Mouse (Mus musculus) neural tube, embryonic 13.5 days (tissue): ENCODE data around the gene Gm49337. TPM values are rescaled to one million over a fixed set of nuclear protein-coding genes. Genes with fewer than 3 reads are reported as not detected.

Source experiments
- ATAC-seq: fragments of 200-750 bp; cut with Nextera tagmentation; 2 replicates; pipeline ENCODE4 v1.8.0; 2017; ENCODE audit warnings: low read depth, mild to moderate bottlenecking, moderate TSS enrichment, moderate library complexity
- H3K27ac ChIP-seq: fragments of 300-500 bp; sonication (generic); replicated peaks from 2 replicates; pipeline ENCODE4 v1.5.1; 2015; ENCODE audit warnings: moderate library complexity, mild to moderate bottlenecking, inconsistent platforms
- H3K27me3 ChIP-seq: fragments of 300-500 bp; sonication (generic); 2 replicates; pipeline ENCODE4 v1.6.1; 2015; ENCODE audit warnings: mild to moderate bottlenecking, inconsistent platforms
- H3K36me3 ChIP-seq: fragments of 300-500 bp; sonication (generic); 2 replicates; pipeline ENCODE4 v1.6.1; 2015; ENCODE audit warnings: mild to moderate bottlenecking, inconsistent platforms
- H3K4me1 ChIP-seq: fragments of 300-500 bp; sonication (generic); replicated peaks from 2 replicates; pipeline ENCODE4 v1.6.1; 2015; ENCODE audit warnings: inconsistent platforms
- H3K4me2 ChIP-seq: fragments of 300-500 bp; sonication (generic); 2 replicates; pipeline ENCODE4 v1.6.1; 2015; ENCODE audit warnings: inconsistent platforms, mild to moderate bottlenecking, moderate library complexity
- H3K4me3 ChIP-seq: fragments of 300-500 bp; sonication (generic); 2 replicates; pipeline ENCODE4 v1.5.1; 2015; ENCODE audit warnings: mild to moderate bottlenecking, inconsistent platforms
- H3K9ac ChIP-seq: fragments of 300-500 bp; sonication (generic); 2 replicates; pipeline ENCODE4 v1.6.1; 2015; ENCODE audit warnings: moderate library complexity, mild to moderate bottlenecking, inconsistent platforms
- H3K9me3 ChIP-seq: fragments of 300-500 bp; sonication (generic); 2 replicates; pipeline ENCODE4 v1.6.1; 2016; ENCODE audit warnings: inconsistent platforms
- WGBS: fragments of 180-500 bp; shearing (Covaris S2); methylation state at CpG from one replicate; pipeline ENCODE4 v1.1.7; 2015; 5-methylcytosine and 5-hydroxymethylcytosine counted together
- polyA plus RNA-seq: library from polyadenylated mRNA; unstranded; fragments of >200 nt; fragmentation: Nextera tagmentation; extraction: Ambion mirVana; gene quantifications from 2 replicates; pipeline ENCODE4 v1.2.1, GENCODE M21; 2015

Gene Gm49337
- polyA plus RNA-seq, 1 experiment from 2014 or later = not detected

GRCm38 (mm10) chr4:116143891-116144717 lies 29.1 kb upstream of the Gm49337 start:
- peaks cover 18% of the 10 kb centered on the region for H3K4me1 ChIP-seq
- no peaks in the 10 kb centered on the region for H3K9me3 ChIP-seq
- peak overlapping the region; percentile 97 for H3K4me2 ChIP-seq
- H3K27me3 ChIP-seq = peaks cover 25% of the 10 kb centered on the region
- peak overlapping the region; percentile 58 for H3K4me3 ChIP-seq
- ATAC-seq = peak; percentile 63
- H3K27ac ChIP-seq = no peak overlapping the region
- WGBS = under 1% methylated on average over 47 of the region's 47 CpGs
- H3K36me3 ChIP-seq = no peaks in the 10 kb centered on the region
- H3K9ac ChIP-seq = peak overlapping the region; percentile 80

DNA sequence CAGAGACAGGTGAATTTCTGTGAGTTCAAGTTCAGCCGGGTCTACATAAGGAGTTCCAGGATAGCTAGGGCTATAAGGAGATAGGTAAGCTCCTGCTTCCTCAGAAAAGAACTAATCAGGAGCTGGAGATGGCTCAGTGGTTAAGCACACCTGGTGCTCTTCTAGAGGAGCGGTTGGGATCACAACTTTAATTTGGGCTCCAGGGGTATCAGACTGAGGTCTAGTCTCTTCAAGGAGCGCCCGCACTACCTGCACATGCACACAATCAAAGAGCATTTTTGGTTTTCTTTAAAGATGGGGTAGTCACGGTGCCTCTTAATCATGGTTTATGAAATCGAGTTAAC lies 23.4 kb upstream of the Gm49337 start:
- Histone ChIP-seq H3K9me3 (no peaks in the 10 kb centered on the region), H3K4me3 (peak overlapping the region; percentile 73), H3K27me3 (peaks cover 4% of the 10 kb centered on the region), H3K4me2 (peak overlapping the region; percentile 68), H3K27ac (peak overlapping the region; percentile 89), H3K9ac (peak overlapping the region; percentile 95), H3K36me3 (peaks cover 30% of the 10 kb centered on the region), H3K4me1 (peaks cover 24% of the 10 kb centered on the region)
- peak; percentile 16; the same call in 1 of the 2 replicates for ATAC-seq
- 19% methylated on average over 6 of the region's 6 CpGs for WGBS

DNA sequence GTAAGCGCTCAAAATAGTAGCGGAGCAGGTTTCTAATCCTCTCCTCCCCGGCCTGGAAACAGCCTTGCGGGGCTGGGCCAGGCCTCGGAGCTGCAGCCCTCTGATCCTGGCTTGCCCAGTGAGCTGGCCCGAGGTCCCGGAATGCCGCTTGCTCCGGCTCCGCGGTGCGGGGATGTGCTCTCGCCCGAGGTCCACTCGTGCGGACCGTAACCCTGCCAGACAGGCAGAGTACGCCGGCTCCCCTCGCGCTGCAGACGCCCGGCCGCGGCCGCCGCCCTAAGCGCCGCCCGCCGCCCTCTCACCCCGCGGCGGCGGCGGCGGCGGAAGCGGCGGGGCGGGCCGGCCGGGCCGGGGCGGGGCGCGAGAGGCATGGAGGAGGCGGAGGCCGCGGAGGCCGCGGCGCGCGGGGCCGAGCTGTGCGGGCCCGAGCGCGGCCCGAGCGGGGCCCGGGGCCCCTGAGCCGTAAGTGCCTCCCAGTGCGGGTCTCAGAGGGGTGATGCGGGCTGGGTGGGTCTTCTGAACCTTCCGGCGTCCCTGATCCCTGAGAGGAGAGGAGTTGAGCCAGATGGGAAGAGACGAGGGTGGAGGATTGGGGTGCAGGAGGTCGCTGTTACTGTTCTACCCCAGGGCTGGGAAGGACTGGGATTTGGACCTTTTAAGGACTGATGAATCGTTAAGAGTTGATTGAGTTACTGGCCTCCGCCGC lies 22.9 kb upstream of the Gm49337 start:
- peak overlapping the region; percentile 95 for H3K9ac ChIP-seq
- H3K27ac ChIP-seq = peak overlapping the region; percentile 89
- H3K4me3 ChIP-seq = peak overlapping the region; percentile 73
- peaks cover 23% of the 10 kb centered on the region for H3K4me1 ChIP-seq
- no peaks in the 10 kb centered on the region for H3K9me3 ChIP-seq
- H3K27me3 ChIP-seq = no peaks in the 10 kb centered on the region
- peak overlapping the region; percentile 68 for H3K4me2 ChIP-seq
- ATAC-seq = peak; percentile 93
- WGBS = under 1% methylated on average over 73 of the region's 73 CpGs
- H3K36me3 ChIP-seq = peaks cover 36% of the 10 kb centered on the region

- ATAC-seq = peak; percentile 45
- H3K27ac ChIP-seq = peak overlapping the region; percentile 89
Measured at GRCm38 (mm10) chr4:116150862-116151221, 22.3 kb upstream of the Gm49337 start.

GRCm38 (mm10) chr4:116151238-116151637 lies 21.9 kb upstream of the Gm49337 start, which contains the start of gene Lurap1:
Gene Lurap1, minus strand, starts transcription at chr4:116151338.
- Histone ChIP-seq H3K9me3 (no peaks in the 10 kb centered on the region), H3K4me3 (peak within 1 kb of the TSS; percentile 73), H3K4me2 (peak within 1 kb of the TSS; percentile 68), H3K9ac (peak within 1 kb of the TSS; percentile 95), H3K27me3 (no peaks in the 10 kb centered on the region), H3K36me3 (peaks cover 45% of the 10 kb centered on the region), H3K4me1 (peaks cover 23% of the 10 kb centered on the region), H3K27ac (peak within 1 kb of the TSS; percentile 89)
- WGBS = 78% methylated on average over 6 of the region's 6 CpGs
- no peak for ATAC-seq

More at GRCm38 (mm10) chr4:116150862-116151221, 22.3 kb upstream of the Gm49337 start:
- Histone ChIP-seq H3K4me2 (peak overlapping the region; percentile 68), H3K36me3 (peaks cover 41% of the 10 kb centered on the region), H3K9ac (peak overlapping the region; percentile 95), H3K27me3 (no peaks in the 10 kb centered on the region), H3K9me3 (no peaks in the 10 kb centered on the region), H3K4me3 (peak overlapping the region; percentile 73), H3K4me1 (peaks cover 23% of the 10 kb centered on the region)
- WGBS = 27% methylated on average over 4 of the region's 4 CpGs

- Histone ChIP-seq H3K4me1 (peaks cover 23% of the 10 kb centered on the region), H3K9me3 (no peaks in the 10 kb centered on the region), H3K9ac (no peak overlapping the region), H3K4me2 (no peak overlapping the region), H3K36me3 (peaks cover 60% of the 10 kb centered on the region), H3K4me3 (no peak overlapping the region), H3K27ac (no peak overlapping the region), H3K27me3 (no peaks in the 10 kb centered on the region)
- 91% methylated on average over 15 of the region's 15 CpGs for WGBS
- ATAC-seq = no peak
Measured at GRCm38 (mm10) chr4:116152702-116153101, 20.5 kb upstream of the Gm49337 start.

GRCm38 (mm10) chr4:116157882-116158281 lies 15.3 kb upstream of the Gm49337 start:
- Histone ChIP-seq H3K4me3 (no peak overlapping the region), H3K27me3 (no peaks in the 10 kb centered on the region), H3K27ac (no peak overlapping the region), H3K36me3 (peaks cover 77% of the 10 kb centered on the region), H3K9me3 (no peaks in the 10 kb centered on the region), H3K4me2 (no peak overlapping the region), H3K9ac (no peak overlapping the region), H3K4me1 (0 out of 2 replicates have a peak, but pooled peaks cover 3% of the 10 kb centered on the region)
- ATAC-seq = no peak
- 91% methylated on average over 2 of the region's 2 CpGs for WGBS

DNA sequence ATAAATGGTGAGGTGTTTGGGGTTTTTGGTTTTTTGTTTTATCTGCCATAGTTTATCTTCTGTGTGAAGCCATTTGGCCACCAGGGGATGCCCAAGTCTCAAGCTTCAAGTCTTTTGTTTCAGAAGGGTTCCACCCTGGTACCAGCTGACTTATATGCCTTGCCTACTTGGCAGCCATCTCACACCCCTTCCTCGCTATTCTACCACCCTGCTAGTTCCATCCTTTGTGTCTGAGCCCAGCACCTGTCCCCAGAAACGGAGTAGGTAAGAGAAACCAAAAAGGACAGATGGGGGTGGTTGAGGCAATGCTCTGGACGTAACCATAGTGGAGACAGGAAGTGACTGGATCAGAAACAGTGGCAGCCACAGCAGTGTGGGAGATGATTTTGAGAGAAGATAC lies 13.3 kb upstream of the Gm49337 start:
- H3K27ac ChIP-seq = no peak overlapping the region
- no peak for ATAC-seq

GRCm38 (mm10) chr4:116160769-116161168 lies 12.4 kb upstream of the Gm49337 start:
- Histone ChIP-seq H3K9me3 (no peaks in the 10 kb centered on the region), H3K4me2 (no peak overlapping the region), H3K4me3 (no peak overlapping the region), H3K9ac (no peak overlapping the region), H3K4me1 (no peaks in the 10 kb centered on the region), H3K36me3 (peaks cover 48% of the 10 kb centered on the region), H3K27me3 (no peaks in the 10 kb centered on the region), H3K27ac (no peak overlapping the region)
- no peak for ATAC-seq
- 81% methylated on average over 3 of the region's 3 CpGs for WGBS

More for the DNA sequence above, 13.3 kb upstream of the Gm49337 start:
- no peak overlapping the region for H3K4me2 ChIP-seq
- H3K36me3 ChIP-seq = peaks cover 57% of the 10 kb centered on the region
- no peaks in the 10 kb centered on the region for H3K9me3 ChIP-seq
- no peaks in the 10 kb centered on the region for H3K4me1 ChIP-seq
- no peaks in the 10 kb centered on the region for H3K27me3 ChIP-seq
- H3K4me3 ChIP-seq = no peak overlapping the region
- WGBS = 71% methylated on average over 3 of the region's 3 CpGs
- no peak overlapping the region for H3K9ac ChIP-seq

DNA sequence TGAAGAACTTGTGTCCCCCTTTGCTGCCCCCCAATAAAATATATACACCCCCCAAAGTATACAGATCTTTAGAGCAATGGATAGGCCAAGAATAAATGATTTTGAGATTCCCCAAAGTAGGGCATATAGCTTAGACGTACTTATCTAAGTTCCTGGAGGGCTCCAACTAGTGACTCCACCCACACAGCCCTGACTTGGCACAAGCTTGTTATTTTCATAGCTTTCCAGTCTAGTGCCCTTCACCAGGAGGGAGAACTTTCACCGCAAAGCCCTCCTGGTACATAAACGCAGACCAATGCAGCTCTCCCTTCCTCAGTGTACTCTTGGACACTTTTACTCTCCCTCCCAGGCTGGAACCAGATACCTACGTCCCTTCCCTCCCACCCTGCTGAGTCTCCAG lies 11.0 kb upstream of the Gm49337 start:
- H3K9ac ChIP-seq = no peak overlapping the region
- no peaks in the 10 kb centered on the region for H3K4me1 ChIP-seq
- H3K9me3 ChIP-seq = no peaks in the 10 kb centered on the region
- no peak for ATAC-seq
- 83% methylated on average over 4 of the region's 4 CpGs for WGBS
- no peaks in the 10 kb centered on the region for H3K27me3 ChIP-seq
- peaks cover 35% of the 10 kb centered on the region for H3K36me3 ChIP-seq
- H3K27ac ChIP-seq = no peak overlapping the region
- no peak overlapping the region for H3K4me2 ChIP-seq
- H3K4me3 ChIP-seq = no peak overlapping the region

GRCm38 (mm10) chr4:116164759-116165554 lies 8.2 kb upstream of the Gm49337 start:
- 0 out of 2 replicates have a peak, but pooled peaks cover 9% of the 10 kb centered on the region for H3K36me3 ChIP-seq
- WGBS = 79% methylated on average over 2 of the region's 2 CpGs
- no peaks in the 10 kb centered on the region for H3K9me3 ChIP-seq
- H3K4me2 ChIP-seq = no peak overlapping the region
- H3K27ac ChIP-seq = no peak overlapping the region
- H3K4me3 ChIP-seq = no peak overlapping the region
- H3K9ac ChIP-seq = no peak overlapping the region
- ATAC-seq = no peak
- no peaks in the 10 kb centered on the region for H3K4me1 ChIP-seq
- no peaks in the 10 kb centered on the region for H3K27me3 ChIP-seq
